Mouse (Mus musculus) myocyte (in vitro differentiated cells): ENCODE data around the gene Abcc1.

ENCODE experiments used
- CEBPB ChIP-seq: IDR thresholded peaks from 2 replicates; pipeline ENCODE4 v1.6.1; 2011; ENCODE audit warnings: mild to moderate bottlenecking, moderate library complexity; ENCODE audit not compliant: poor library complexity, insufficient read depth, severe bottlenecking
- E2F4 ChIP-seq: IDR thresholded peaks from one replicate; pipeline ENCODE4 v1.6.1; 2011; ENCODE audit warnings: mild to moderate bottlenecking, control low read depth, moderate library complexity; ENCODE audit not compliant: insufficient read depth
- MAX ChIP-seq: IDR thresholded peaks from one replicate; pipeline ENCODE4 v1.6.1; 2011; ENCODE audit warnings: low read depth, mild to moderate bottlenecking, control low read depth
- MYOG ChIP-seq, 3 experiments: IDR thresholded peaks; one replicate each; pipeline ENCODE4 v1.6.1; 2011; ENCODE audit warnings: control low read depth in 2 of 3, low read depth in 2 of 3, mild to moderate bottlenecking in 2 of 3; ENCODE audit not compliant: insufficient read length in 2 of 3, control insufficient read depth in 1 of 3, insufficient read depth in 1 of 3
- POLR2A ChIP-seq: IDR thresholded peaks from one replicate; pipeline ENCODE4 v1.6.1; 2011; ENCODE audit warnings: low read depth, mild to moderate bottlenecking, control low read depth, moderate library complexity; ENCODE audit not compliant: insufficient read length
- POLR2AphosphoS2 ChIP-seq: IDR thresholded peaks from one replicate; pipeline ENCODE4 v1.6.1; 2011; ENCODE audit warnings: low read depth, control low read depth; ENCODE audit not compliant: insufficient read length
- REST ChIP-seq: IDR thresholded peaks from one replicate; pipeline ENCODE4 v1.6.1; 2011; ENCODE audit warnings: mild to moderate bottlenecking, control low read depth, moderate library complexity; ENCODE audit not compliant: insufficient read depth, insufficient read length
- SRF ChIP-seq: IDR thresholded peaks from one replicate; pipeline ENCODE4 v1.6.1; 2011; ENCODE audit warnings: low read depth; ENCODE audit not compliant: control insufficient read depth, insufficient read length
- TCF12 ChIP-seq: IDR thresholded peaks from one replicate; pipeline ENCODE4 v1.6.1; 2011; ENCODE audit warnings: mild to moderate bottlenecking, control low read depth; ENCODE audit not compliant: poor library complexity, insufficient read depth, severe bottlenecking
- USF1 ChIP-seq: IDR thresholded peaks from one replicate; pipeline ENCODE4 v1.6.1; 2011; ENCODE audit warnings: low read depth, mild to moderate bottlenecking, control low read depth, moderate library complexity

GRCm38 (mm10) chr16:14439081-14439480, 77.7 kb downstream of the Abcc1 start:
- TF ChIP-seq MYOG (IDR thresholded peaks at IDR 0.05; ENCODE audit: control insufficient read depth in 1 of 3, insufficient read depth in 1 of 3, insufficient read length in 2 of 3, low read depth in 2 of 3) (no peak), E2F4 (no peak), USF1 (no peak), REST (no peak), MAX (no peak), POLR2A (no peak), POLR2AphosphoS2 (no peak), CEBPB (no peak), TCF12 (no peak), SRF (no peak)
